Mouse (Mus musculus) ES-E14 (cell line): ENCODE data around the gene Aox1. TPM values are rescaled to one million over a fixed set of nuclear protein-coding genes. Genes with fewer than 3 reads are reported as not detected.

ENCODE experiments used
- DNase-seq: peaks from one replicate; pipeline ENCODE4 v3.0.0-alpha.2; 2013; ENCODE audit warnings: low read depth, low spot score
- H3K27ac ChIP-seq: 2 replicates; pipeline ENCODE4 v1.5.1; 2012; ENCODE audit warnings: low read depth, mild to moderate bottlenecking, low read length, moderate library complexity, mixed read lengths; ENCODE audit not compliant: poor library complexity, insufficient read depth, severe bottlenecking
- H3K36me3 ChIP-seq: 2 replicates; pipeline ENCODE4 v1.6.1; 2012; ENCODE audit warnings: mild to moderate bottlenecking, low read length, moderate library complexity, mixed read lengths; ENCODE audit not compliant: control insufficient read depth, poor library complexity, insufficient read depth, severe bottlenecking
- H3K4me1 ChIP-seq, 2 experiments: fragments of 150-350 bp in 1 of 2; sonication (generic) in 1 of 2; 2 replicates each; pipeline ENCODE4 v1.6.1; 2012; ENCODE audit warnings: low read length in 2 of 2, mild to moderate bottlenecking in 1 of 2, mixed read lengths in 1 of 2; ENCODE audit not compliant: control insufficient read depth in 2 of 2, insufficient read depth in 2 of 2, poor library complexity in 1 of 2
- H3K4me3 ChIP-seq, 2 experiments: fragments of 150-350 bp in 1 of 2; sonication (generic) in 1 of 2; 2 replicates each; pipeline ENCODE4 v1.5.1; 2012; ENCODE audit warnings: low read length in 2 of 2, low read depth in 1 of 2, mild to moderate bottlenecking in 1 of 2, mixed read lengths in 1 of 2; ENCODE audit not compliant: insufficient read depth in 1 of 2, poor library complexity in 1 of 2, severe bottlenecking in 1 of 2
- H3K9ac ChIP-seq: 2 replicates; pipeline ENCODE4 v1.6.1; 2012; ENCODE audit warnings: low read depth, mild to moderate bottlenecking, low read length, mixed read lengths; ENCODE audit not compliant: poor library complexity, insufficient read depth, severe bottlenecking
- H3K9me3 ChIP-seq: fragments of 150-350 bp; sonication (generic); 2 replicates; pipeline ENCODE4 v1.6.1; 2012; ENCODE audit warnings: low read depth, mild to moderate bottlenecking, low read length; ENCODE audit not compliant: control insufficient read depth, insufficient read depth
- CHD2 ChIP-seq: IDR thresholded peaks from 2 replicates; pipeline ENCODE4 v1.6.1; 2014; ENCODE audit warnings: mild to moderate bottlenecking, low read depth, low read length, inconsistent platforms
- HCFC1 ChIP-seq: IDR thresholded peaks from 2 replicates; pipeline ENCODE4 v1.6.1; 2012; ENCODE audit warnings: low read length, inconsistent platforms, borderline replicate concordance; ENCODE audit not compliant: insufficient read depth
- MAFK ChIP-seq: IDR thresholded peaks from 2 replicates; pipeline ENCODE4 v1.6.1; 2014; ENCODE audit warnings: mild to moderate bottlenecking, low read depth, low read length, inconsistent platforms; ENCODE audit not compliant: insufficient read depth
- ZC3H11A ChIP-seq: IDR thresholded peaks from 2 replicates; pipeline ENCODE4 v1.6.1; 2012; ENCODE audit warnings: low read depth, mild to moderate bottlenecking, inconsistent platforms, low read length, borderline replicate concordance
- ZNF384 ChIP-seq: IDR thresholded peaks from 2 replicates; pipeline ENCODE4 v1.6.1; 2012; ENCODE audit warnings: low read depth, low read length, inconsistent platforms
- in situ Hi-C, 2 experiments: fragments of 600-800 bp; cut with MboI; formaldehyde crosslinking; loops; one replicate each; pipeline ENCODE4 v1.15.1; 2025; ENCODE audit warnings: low sequenced_read_pairs in 2 of 2, inconsistent platforms in 1 of 2; ENCODE audit not compliant: unreplicated experiment in 2 of 2
- total RNA-seq: library from RNA; depleted of rRNA; stranded (reverse); fragments of 300-350 nt; gene quantifications from 2 replicates; pipeline ENCODE4 v1.2.3, GENCODE M21; 2012

Gene Aox1
- total RNA-seq, 1 experiment: 1.0 TPM

- H3K9ac ChIP-seq: no peak overlapping the region
- TF ChIP-seq ZNF384: no peak
- no peak for TF ChIP-seq CHD2
- TF ChIP-seq MAFK: no peak
- no peak for TF ChIP-seq HCFC1
- H3K36me3 ChIP-seq: no peaks in the 10 kb centered on the region
- no peak overlapping the region for H3K27ac ChIP-seq
- in situ Hi-C loops: no loop called here
- no peaks in the 10 kb centered on the region for H3K9me3 ChIP-seq
- no peak for DNase-seq
- H3K4me1 ChIP-seq: no peaks in the 10 kb centered on the region
- no peak overlapping the region for H3K4me3 ChIP-seq
Measured at GRCm38 (mm10) chr1:58091992-58092560, 62.3 kb downstream of the Aox1 start.

GRCm38 (mm10) chr1:58097338-58097737 is 67.6 kb downstream of the Aox1 start:
- no peak overlapping the region for H3K4me3 ChIP-seq
- H3K27ac ChIP-seq: no peak overlapping the region
- TF ChIP-seq HCFC1: no peak
- no peak for TF ChIP-seq ZC3H11A
- no peak for TF ChIP-seq ZNF384
- TF ChIP-seq CHD2: no peak
- no peak for TF ChIP-seq MAFK

GRCm38 (mm10) chr1:58099119-58099518 is 69.4 kb downstream of the Aox1 start:
- TF ChIP-seq ZC3H11A (no peak), CHD2 (no peak), MAFK (no peak), HCFC1 (no peak), ZNF384 (no peak)
- in situ Hi-C loops: no loop called here
- no peaks in the 10 kb centered on the region for H3K36me3 ChIP-seq
- no peak overlapping the region for H3K9ac ChIP-seq
- H3K4me3 ChIP-seq: no peak overlapping the region
- no peak for DNase-seq
- H3K4me1 ChIP-seq: no peaks in the 10 kb centered on the region
- H3K27ac ChIP-seq: no peak overlapping the region
- H3K9me3 ChIP-seq: no peaks in the 10 kb centered on the region

More at GRCm38 (mm10) chr1:58097338-58097737, 67.6 kb downstream of the Aox1 start:
- in situ Hi-C loops: no loop called here
- no peak for DNase-seq
- no peak overlapping the region for H3K9ac ChIP-seq
- no peaks in the 10 kb centered on the region for H3K4me1 ChIP-seq
- H3K9me3 ChIP-seq: no peaks in the 10 kb centered on the region
- no peaks in the 10 kb centered on the region for H3K36me3 ChIP-seq

- Histone ChIP-seq H3K9me3 (no peaks in the 10 kb centered on the region), H3K4me3 (no peak overlapping the region), H3K27ac (no peak overlapping the region), H3K9ac (no peak overlapping the region), H3K36me3 (no peaks in the 10 kb centered on the region), H3K4me1 (no peaks in the 10 kb centered on the region)
- in situ Hi-C loops: no loop called here
- DNase-seq: no peak
- TF ChIP-seq CHD2 (no peak), MAFK (no peak), HCFC1 (no peak), ZNF384 (no peak), ZC3H11A (no peak)
Measured at GRCm38 (mm10) chr1:58101531-58102146, 71.9 kb downstream of the Aox1 start.
